Mouse (Mus musculus): Measurements from ENCODE around the gene Kcnip3. TPM values are rescaled to one million over a fixed set of nuclear protein-coding genes. Genes with fewer than 3 reads are reported as not detected.

The Kcnip3 gene
- polyA plus RNA-seq, 1 experiment from 2014 or later = 8.9 TPM

DNA sequence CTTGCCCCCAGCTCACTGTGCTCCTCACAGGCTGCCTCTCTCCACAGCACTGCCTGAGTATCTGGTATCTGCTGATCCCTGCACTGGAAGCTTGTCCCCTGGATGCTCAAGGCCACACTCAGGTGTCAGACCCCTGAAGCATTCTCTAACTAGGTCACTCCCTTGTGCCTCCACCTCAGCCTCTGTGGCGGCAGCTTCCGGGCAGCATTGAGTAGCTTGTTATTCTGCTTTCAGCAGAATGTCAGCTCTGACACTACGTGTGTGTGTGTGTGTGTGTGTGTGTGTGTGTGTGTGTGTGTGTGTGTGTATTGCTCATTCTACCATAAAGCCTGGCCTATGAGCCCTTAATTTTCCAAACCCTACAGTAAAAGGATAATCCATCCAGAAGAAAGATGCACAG, 8.7 kb downstream of the Kcnip3 start:
- no peaks in the 10 kb centered on the region for H3K36me3 ChIP-seq (replicated peaks)
- no peak overlapping the region; the same call in 1 of the 2 replicates for H3K27ac ChIP-seq
- H3K4me2 ChIP-seq = no peak overlapping the region
- ATAC-seq (replicated peaks) = no peak
- peaks cover 14% of the 10 kb centered on the region for H3K4me1 ChIP-seq
- H3K9ac ChIP-seq = no peak overlapping the region
- WGBS = 41% methylated on average over 3 of the region's 3 CpGs
- H3K27me3 ChIP-seq (replicated peaks) = no peaks in the 10 kb centered on the region
- H3K9me3 ChIP-seq = no peaks in the 10 kb centered on the region
- H3K4me3 ChIP-seq = no peak overlapping the region

DNA sequence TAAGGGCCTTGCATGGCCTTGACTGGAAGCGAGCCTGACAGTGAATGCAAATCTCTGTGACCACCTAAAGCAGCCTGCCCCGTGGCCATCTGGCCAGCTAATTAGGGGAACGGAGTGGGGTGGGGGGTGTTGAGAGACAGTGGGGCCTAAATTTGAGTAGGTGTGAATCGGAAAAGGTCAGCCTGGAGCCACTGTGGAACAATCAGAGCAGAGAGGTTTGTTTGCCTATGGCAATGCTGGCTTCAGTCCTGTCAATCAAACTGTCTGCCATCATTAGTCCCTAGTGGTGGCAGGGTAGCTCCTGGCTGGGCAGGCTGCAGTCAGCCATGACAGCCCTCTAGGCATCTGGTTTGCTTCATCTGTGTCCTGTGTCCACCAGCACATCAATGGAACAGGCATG, 10.5 kb downstream of the Kcnip3 start:
- Histone ChIP-seq H3K9me3 (no peaks in the 10 kb centered on the region), H3K27ac (peak overlapping the region; percentile 6; the same call in 1 of the 2 replicates), H3K9ac (no peak overlapping the region), H3K4me1 (peaks cover 10% of the 10 kb centered on the region), H3K4me2 (no peak overlapping the region), H3K36me3 (replicated peaks) (no peaks in the 10 kb centered on the region), H3K4me3 (no peak overlapping the region), H3K27me3 (replicated peaks) (no peaks in the 10 kb centered on the region)
- WGBS = 34% methylated on average over 4 of the region's 4 CpGs
- peak; percentile 17; the same call in 1 of the 2 replicates for ATAC-seq (replicated peaks)

DNA sequence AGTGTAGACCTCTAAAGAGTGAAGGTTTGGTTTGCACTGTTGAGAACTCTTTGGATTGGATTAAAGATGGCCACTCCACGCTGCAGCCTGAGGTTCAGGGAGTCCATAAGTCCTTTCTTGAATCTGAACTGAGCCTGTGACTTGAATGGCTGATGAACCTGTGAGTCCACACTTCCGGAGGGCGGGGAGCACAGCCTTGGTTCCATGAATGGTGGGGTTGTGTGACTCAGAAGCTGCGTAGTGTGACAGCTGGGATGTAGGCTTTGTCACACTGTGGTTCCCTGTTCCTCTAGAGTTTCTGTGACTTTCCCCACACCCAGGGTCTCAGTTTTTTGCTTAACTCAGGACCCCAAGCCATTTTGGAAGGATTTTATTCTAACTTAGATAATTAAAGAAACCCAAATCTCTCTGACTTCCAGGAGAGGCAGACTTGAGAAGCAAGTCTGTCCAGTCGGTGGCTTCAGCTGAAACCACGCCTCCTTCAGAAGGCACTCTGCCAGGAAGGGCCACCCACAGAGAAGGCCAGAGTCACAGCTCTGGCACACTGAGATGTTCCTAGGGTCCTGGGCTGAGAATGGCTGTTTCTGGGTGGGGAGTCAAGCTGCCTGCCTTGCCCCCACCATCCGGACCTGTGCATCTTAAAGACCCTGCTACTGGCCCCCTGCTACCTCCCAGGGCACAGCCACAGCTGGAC, 13.8 kb downstream of the Kcnip3 start:
- no peak overlapping the region for H3K9ac ChIP-seq
- H3K27me3 ChIP-seq (replicated peaks) = no peaks in the 10 kb centered on the region
- H3K4me3 ChIP-seq = no peak overlapping the region
- H3K4me2 ChIP-seq = no peak overlapping the region
- H3K27ac ChIP-seq = no peak overlapping the region
- H3K4me1 ChIP-seq = peaks cover 18% of the 10 kb centered on the region
- WGBS = 65% methylated on average over 7 of the region's 7 CpGs
- no peak for ATAC-seq (replicated peaks)
- no peaks in the 10 kb centered on the region for H3K9me3 ChIP-seq
- H3K36me3 ChIP-seq (replicated peaks) = no peaks in the 10 kb centered on the region

DNA sequence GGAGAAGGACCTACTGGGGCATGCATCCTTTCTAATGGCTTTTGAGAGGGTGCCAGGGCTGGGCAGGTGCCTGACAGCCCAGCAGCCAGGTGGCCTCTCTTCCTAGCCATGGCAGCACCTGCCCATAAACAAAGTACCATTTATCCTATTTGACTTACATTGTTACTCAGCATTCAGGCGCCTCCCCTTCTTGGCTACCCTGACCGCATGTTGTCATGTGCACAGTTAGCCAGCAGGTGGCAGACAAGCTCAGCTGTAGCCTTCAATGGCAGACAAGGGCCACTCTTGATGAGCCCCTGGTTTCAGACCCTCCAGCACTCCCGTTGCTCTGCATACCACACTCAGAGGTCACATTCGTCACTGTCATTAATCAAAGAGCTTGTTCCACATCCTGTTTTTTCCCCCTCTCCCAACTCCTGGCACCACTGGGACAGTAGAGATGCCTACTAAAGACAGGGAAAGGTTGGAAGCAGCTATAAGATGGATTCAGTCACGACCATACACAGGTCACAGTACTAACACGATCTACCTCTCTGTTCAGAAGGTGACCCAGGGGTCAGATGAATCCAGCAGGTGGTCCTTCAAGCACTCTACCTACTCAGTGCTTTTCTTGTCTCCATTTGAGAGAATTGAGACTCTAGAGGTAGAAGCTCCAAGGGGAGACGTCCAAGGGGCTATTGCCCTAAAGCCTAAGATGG, 14.7 kb downstream of the Kcnip3 start:
- H3K27me3 ChIP-seq (replicated peaks) = no peaks in the 10 kb centered on the region
- peaks cover 15% of the 10 kb centered on the region; the same call in 1 of the 2 replicates for H3K4me1 ChIP-seq
- no peak overlapping the region for H3K4me2 ChIP-seq
- 36% methylated on average over 7 of the region's 7 CpGs for WGBS
- H3K9me3 ChIP-seq = no peaks in the 10 kb centered on the region
- H3K27ac ChIP-seq = no peak overlapping the region
- no peak overlapping the region for H3K4me3 ChIP-seq
- ATAC-seq (replicated peaks) = peak; percentile 69
- H3K36me3 ChIP-seq (replicated peaks) = no peaks in the 10 kb centered on the region
- H3K9ac ChIP-seq = no peak overlapping the region

DNA sequence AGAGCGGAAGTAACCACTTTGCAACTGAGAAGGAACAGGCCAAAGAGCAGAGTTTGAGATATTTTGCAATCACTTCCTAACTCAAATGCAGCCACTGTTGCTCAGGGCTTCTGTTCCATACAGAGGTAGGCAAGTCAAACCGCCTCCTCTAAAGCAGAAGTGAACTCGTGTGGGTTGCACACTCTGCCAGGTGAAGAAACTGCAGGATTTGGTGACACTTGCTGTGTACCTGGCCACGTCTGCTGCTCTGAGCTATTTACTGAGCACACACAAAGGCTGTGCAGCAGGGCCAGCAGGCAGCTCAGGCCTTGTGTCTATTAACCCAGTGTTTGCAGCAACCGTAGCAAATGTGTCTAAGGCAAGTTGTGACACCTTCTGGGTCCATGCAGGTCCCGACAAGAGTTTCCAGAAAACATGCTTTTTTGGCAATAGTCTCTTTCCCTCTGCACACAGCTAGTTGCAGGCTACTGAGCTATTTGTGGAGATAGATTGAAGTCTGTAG, 15.7 kb downstream of the Kcnip3 start:
- WGBS = 89% methylated on average over 6 of the region's 6 CpGs
- Histone ChIP-seq H3K27ac (no peak overlapping the region), H3K9ac (no peak overlapping the region), H3K4me3 (no peak overlapping the region), H3K27me3 (replicated peaks) (no peaks in the 10 kb centered on the region), H3K4me1 (peaks cover 15% of the 10 kb centered on the region; the same call in 1 of the 2 replicates), H3K9me3 (no peaks in the 10 kb centered on the region), H3K36me3 (replicated peaks) (no peaks in the 10 kb centered on the region), H3K4me2 (no peak overlapping the region)
- ATAC-seq (replicated peaks) = no peak

DNA sequence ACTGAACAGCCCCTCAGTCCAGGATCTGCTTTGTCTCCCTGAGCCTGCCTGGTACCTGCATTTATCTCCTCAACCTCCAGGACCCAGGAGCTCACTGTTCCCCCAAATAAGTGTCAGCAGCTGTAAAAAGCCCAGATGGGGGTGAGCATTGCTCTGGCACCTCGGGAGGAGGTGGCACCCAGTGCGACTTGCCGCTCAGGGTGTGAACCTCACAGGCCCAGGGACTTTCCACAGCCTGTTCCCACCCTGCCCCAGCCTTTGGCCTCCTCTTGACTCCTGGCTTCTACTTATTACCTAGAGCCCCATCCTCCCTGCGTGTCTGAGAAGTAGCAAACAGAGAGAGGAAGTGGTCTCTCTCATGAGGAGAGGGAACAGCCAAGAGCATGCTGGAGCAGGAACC, 16.7 kb downstream of the Kcnip3 start:
- no peak overlapping the region for H3K4me2 ChIP-seq
- H3K9me3 ChIP-seq = no peaks in the 10 kb centered on the region
- H3K9ac ChIP-seq = no peak overlapping the region
- no peak overlapping the region for H3K4me3 ChIP-seq
- no peak overlapping the region for H3K27ac ChIP-seq
- H3K4me1 ChIP-seq = peaks cover 10% of the 10 kb centered on the region; the same call in 1 of the 2 replicates
- WGBS = 71% methylated on average over 4 of the region's 4 CpGs
- ATAC-seq (replicated peaks) = no peak
- H3K27me3 ChIP-seq (replicated peaks) = no peaks in the 10 kb centered on the region
- no peaks in the 10 kb centered on the region for H3K36me3 ChIP-seq (replicated peaks)

DNA sequence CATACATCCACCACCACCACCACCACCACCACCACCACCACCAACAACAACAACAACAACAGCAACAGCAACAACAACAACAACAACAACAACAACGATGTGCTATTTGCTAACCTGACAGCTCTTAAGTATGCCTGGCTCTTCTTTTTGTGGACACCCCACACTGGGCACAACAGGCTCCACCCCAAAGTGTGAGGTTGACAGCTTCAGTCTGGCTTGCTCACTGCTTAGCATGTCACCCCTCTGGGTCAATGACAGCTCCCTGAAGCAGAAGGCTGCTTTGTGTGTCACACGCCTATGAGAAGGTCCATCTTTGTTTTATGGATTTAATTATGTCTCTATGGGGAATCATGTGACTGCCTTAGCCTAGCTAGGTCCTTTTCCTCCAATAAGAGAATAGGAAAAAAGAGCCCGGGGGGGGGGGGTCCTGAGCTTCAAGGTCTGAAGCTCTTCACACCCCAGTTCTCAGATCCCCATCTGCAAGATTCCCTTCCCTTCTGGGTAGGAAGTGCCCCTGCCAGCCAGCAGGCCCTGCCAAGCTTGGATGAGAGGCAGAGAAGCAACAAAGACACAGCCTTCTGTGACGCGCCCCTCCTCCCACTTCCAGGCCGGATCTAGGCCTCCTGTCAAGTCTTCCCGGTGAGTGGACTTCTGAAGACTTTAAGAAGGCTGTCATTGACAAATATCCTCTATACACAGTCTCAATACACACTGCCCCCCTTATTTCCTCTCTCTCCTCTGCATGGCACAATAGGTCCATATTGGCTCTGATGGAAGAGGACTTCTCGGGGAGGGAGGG, 17.9 kb downstream of the Kcnip3 start:
- H3K4me1 ChIP-seq = peaks cover 10% of the 10 kb centered on the region; the same call in 1 of the 2 replicates
- WGBS = 35% methylated on average over 8 of the region's 8 CpGs
- H3K27me3 ChIP-seq (replicated peaks) = no peaks in the 10 kb centered on the region
- no peaks in the 10 kb centered on the region for H3K9me3 ChIP-seq
- no peaks in the 10 kb centered on the region for H3K36me3 ChIP-seq (replicated peaks)
- ATAC-seq (replicated peaks) = peak; percentile 46; the same call in 1 of the 2 replicates
- no peak overlapping the region for H3K4me2 ChIP-seq
- no peak overlapping the region for H3K9ac ChIP-seq
- H3K27ac ChIP-seq = 0 out of 2 replicates have a peak overlapping the region, but pooled peaks have one; percentile 35
- H3K4me3 ChIP-seq = no peak overlapping the region

DNA sequence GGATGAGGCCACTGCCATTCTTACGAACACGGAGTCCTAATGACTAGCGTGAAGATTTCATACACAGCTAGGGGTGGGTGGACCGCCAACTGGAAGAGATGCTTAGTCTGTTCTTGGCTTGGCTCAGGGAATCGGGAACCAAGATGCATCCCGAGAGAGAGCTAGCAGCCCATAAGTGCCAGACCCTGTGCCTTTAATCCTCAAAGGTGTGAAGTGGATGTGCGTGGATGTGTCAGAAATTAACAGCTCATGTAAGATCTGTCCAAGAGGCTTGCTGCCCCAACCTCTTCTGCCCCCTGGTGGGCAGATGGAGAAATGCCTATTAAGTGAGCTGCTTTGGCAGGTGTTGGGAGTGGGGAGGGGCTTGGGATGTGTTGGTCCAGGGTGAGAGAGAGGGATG, 20.8 kb downstream of the Kcnip3 start:
- no peak overlapping the region for H3K4me3 ChIP-seq
- no peak overlapping the region for H3K4me2 ChIP-seq
- H3K27me3 ChIP-seq (replicated peaks) = no peaks in the 10 kb centered on the region
- H3K4me1 ChIP-seq = peaks cover 10% of the 10 kb centered on the region; the same call in 1 of the 2 replicates
- WGBS = 59% methylated on average over 7 of the region's 7 CpGs
- H3K9me3 ChIP-seq = no peaks in the 10 kb centered on the region
- no peak overlapping the region for H3K9ac ChIP-seq
- no peak overlapping the region for H3K27ac ChIP-seq
- H3K36me3 ChIP-seq (replicated peaks) = no peaks in the 10 kb centered on the region
- ATAC-seq (replicated peaks) = no peak

DNA sequence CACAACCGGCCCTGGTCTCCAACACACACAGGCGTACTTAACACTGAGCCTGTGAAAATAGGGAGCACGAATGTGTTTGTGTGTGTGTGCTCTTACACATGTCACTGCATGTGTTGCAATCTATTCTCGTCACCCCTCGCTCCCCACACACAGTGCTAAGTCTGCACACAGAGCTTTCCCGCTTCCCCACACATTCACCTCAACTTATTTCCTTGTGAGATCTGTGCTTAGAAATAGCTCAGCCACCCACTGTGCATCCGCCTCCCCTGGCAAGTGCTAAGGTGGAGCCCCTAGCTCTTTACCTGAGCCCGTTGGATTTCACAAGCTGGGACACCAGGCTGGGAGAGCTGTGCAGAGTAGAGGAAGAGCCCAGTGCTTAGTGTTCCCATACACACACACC, 23.1 kb downstream of the Kcnip3 start:
- no peaks in the 10 kb centered on the region for H3K4me1 ChIP-seq
- no peak for ATAC-seq (replicated peaks)
- H3K4me2 ChIP-seq = no peak overlapping the region
- WGBS = 78% methylated on average over 8 of the region's 8 CpGs
- no peaks in the 10 kb centered on the region for H3K27me3 ChIP-seq (replicated peaks)
- no peak overlapping the region for H3K4me3 ChIP-seq
- no peak overlapping the region for H3K9ac ChIP-seq
- no peaks in the 10 kb centered on the region for H3K9me3 ChIP-seq
- no peaks in the 10 kb centered on the region for H3K36me3 ChIP-seq (replicated peaks)
- H3K27ac ChIP-seq = no peak overlapping the region

DNA sequence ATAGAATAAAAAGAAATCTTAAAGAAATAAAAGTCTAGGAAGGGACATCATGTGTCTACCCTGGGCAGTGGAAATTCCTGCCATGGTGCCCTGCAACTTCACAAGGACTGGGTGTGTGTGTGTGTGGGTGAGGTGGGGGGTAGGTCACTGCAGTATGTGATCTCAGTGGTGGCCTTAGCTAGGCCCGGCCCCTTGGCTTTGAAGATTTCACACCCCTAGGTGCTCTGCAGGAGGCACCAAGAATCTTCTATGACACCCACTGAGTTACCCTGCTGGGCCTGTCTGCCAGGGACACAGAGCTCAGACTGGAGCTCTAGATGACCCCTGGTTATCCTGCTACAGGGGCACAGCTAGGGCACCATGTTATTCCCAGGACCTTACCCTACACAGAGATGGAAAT, 25.6 kb downstream of the Kcnip3 start:
- no peak overlapping the region for H3K4me2 ChIP-seq
- no peaks in the 10 kb centered on the region for H3K4me1 ChIP-seq
- no peaks in the 10 kb centered on the region for H3K27me3 ChIP-seq (replicated peaks)
- no peaks in the 10 kb centered on the region for H3K9me3 ChIP-seq
- ATAC-seq (replicated peaks) = no peak
- H3K27ac ChIP-seq = no peak overlapping the region
- no peak overlapping the region for H3K9ac ChIP-seq
- no peak overlapping the region for H3K4me3 ChIP-seq
- no peaks in the 10 kb centered on the region for H3K36me3 ChIP-seq (replicated peaks)
- 54% methylated on average over 1 of the region's 1 CpGs for WGBS

DNA sequence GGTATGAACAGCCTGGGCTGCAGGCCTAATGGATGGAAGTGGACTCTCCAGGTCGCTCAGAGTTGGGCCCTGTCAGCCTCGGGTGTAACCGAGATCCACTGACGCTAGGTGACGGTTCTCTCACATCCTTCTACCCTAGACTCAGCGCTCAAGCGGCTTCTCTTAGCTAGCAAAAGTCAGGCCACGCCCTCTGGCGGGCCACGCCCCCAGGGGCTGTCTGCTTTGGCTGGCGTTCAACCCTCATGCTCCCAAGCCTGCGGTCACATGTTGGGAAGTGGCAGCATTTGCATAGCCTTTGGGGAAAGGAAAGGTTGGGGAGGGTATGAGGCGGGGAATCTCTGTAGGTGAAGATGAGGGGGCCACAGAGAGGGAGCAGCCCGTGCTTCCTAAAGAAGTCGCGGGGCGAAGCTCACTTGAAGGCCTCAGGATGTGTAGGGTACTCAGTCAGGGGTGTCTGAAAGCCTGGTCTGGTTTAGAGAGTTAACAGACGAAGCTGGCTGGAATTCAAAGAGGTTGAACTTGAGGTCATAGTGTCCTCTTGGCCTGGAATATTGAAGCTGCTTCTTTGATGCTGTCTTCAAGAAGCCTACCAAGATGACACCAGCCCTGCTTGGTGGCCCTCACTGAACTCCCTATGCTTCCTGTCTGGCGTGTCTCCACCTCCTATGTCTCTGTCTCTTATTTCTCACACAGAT, 37.3 kb downstream of the Kcnip3 start:
- Histone ChIP-seq H3K27ac (no peak overlapping the region), H3K36me3 (replicated peaks) (no peaks in the 10 kb centered on the region), H3K9ac (no peak overlapping the region), H3K4me3 (peak overlapping the region; percentile 12), H3K4me1 (peaks cover 31% of the 10 kb centered on the region), H3K27me3 (replicated peaks) (peaks cover 62% of the 10 kb centered on the region), H3K4me2 (peak overlapping the region; percentile 44), H3K9me3 (no peaks in the 10 kb centered on the region)
- WGBS = 8% methylated on average over 19 of the region's 19 CpGs
- ATAC-seq (replicated peaks) = peak; percentile 61

Measured in midbrain, embryonic 15.5 days (tissue).